Mouse (Mus musculus) embryonic facial prominence, embryonic 13.5 days (tissue): ENCODE results near the gene Gm2a. TPM values are rescaled to one million over a fixed set of nuclear protein-coding genes. Genes with fewer than 3 reads are reported as not detected.

ENCODE experiments used
- ATAC-seq: fragments of 200-750 bp; cut with Nextera tagmentation; 2 replicates; pipeline ENCODE4 v1.8.0; 2017; ENCODE audit warnings: low read depth; ENCODE audit not compliant: insufficient number of reproducible peaks, insufficient read depth, low FRiP score, low TSS enrichment
- H3K27ac ChIP-seq: fragments of 300-500 bp; sonication (generic); 2 replicates; pipeline ENCODE4 v1.5.1; 2015; ENCODE audit warnings: moderate library complexity, mild to moderate bottlenecking, inconsistent platforms
- H3K27me3 ChIP-seq: fragments of 300-500 bp; sonication (generic); 2 replicates; pipeline ENCODE4 v1.6.1; 2015; ENCODE audit warnings: mild to moderate bottlenecking, inconsistent platforms
- H3K36me3 ChIP-seq: fragments of 300-500 bp; sonication (generic); 2 replicates; pipeline ENCODE4 v1.6.1; 2015; ENCODE audit warnings: mild to moderate bottlenecking, inconsistent platforms
- H3K4me1 ChIP-seq: fragments of 300-500 bp; sonication (generic); 2 replicates; pipeline ENCODE4 v1.6.1; 2015; ENCODE audit warnings: inconsistent platforms
- H3K4me2 ChIP-seq: fragments of 300-500 bp; sonication (generic); 2 replicates; pipeline ENCODE4 v1.6.1; 2015; ENCODE audit warnings: moderate library complexity, mild to moderate bottlenecking, inconsistent platforms
- H3K4me3 ChIP-seq: fragments of 300-500 bp; sonication (generic); 2 replicates; pipeline ENCODE4 v1.5.1; 2015; ENCODE audit warnings: mild to moderate bottlenecking, inconsistent platforms
- H3K9ac ChIP-seq: fragments of 300-500 bp; sonication (generic); 2 replicates; pipeline ENCODE4 v1.6.1; 2015; ENCODE audit warnings: mild to moderate bottlenecking, inconsistent platforms
- H3K9me3 ChIP-seq: fragments of 300-500 bp; sonication (generic); 2 replicates; pipeline ENCODE4 v1.6.1; 2016; ENCODE audit warnings: inconsistent platforms
- WGBS: fragments of 180-500 bp; shearing (Covaris S2); methylation state at CpG from one replicate; pipeline ENCODE4 v1.1.7; 2015; ENCODE audit warnings: mixed read lengths; 5-methylcytosine and 5-hydroxymethylcytosine counted together
- polyA plus RNA-seq: library from polyadenylated mRNA; unstranded; fragments of >200 nt; fragmentation: Nextera tagmentation; extraction: Ambion mirVana; gene quantifications from 2 replicates; pipeline ENCODE4 v1.2.1, GENCODE M21; 2015

The Gm2a gene
- polyA plus RNA-seq, 1 experiment from 2014 or later, result 15.4 TPM

- H3K4me3 ChIP-seq, result no peak overlapping the region
- H3K27me3 ChIP-seq, result no peaks in the 10 kb centered on the region
- no peaks in the 10 kb centered on the region for H3K4me1 ChIP-seq
- no peak overlapping the region for H3K4me2 ChIP-seq
- H3K27ac ChIP-seq, result no peak overlapping the region
- no peak overlapping the region for H3K9ac ChIP-seq
- 96% methylated on average over 1 of the region's 1 CpGs for WGBS
- no peaks in the 10 kb centered on the region for H3K36me3 ChIP-seq
- H3K9me3 ChIP-seq, result no peaks in the 10 kb centered on the region
- no peak for ATAC-seq
These were observed 36.5 kb downstream of the Gm2a start for GRCm38 (mm10) chr11:55134407-55134806.

GRCm38 (mm10) chr11:55134871-55135270, 37.0 kb downstream of the Gm2a start:
- H3K4me2 ChIP-seq, result no peak overlapping the region
- 85% methylated on average over 5 of the region's 5 CpGs for whole genome bisulfite sequencing
- H3K9ac ChIP-seq, result no peak overlapping the region
- ATAC-seq, result no peak
- H3K4me3 ChIP-seq, result no peak overlapping the region
- no peaks in the 10 kb centered on the region for H3K27me3 ChIP-seq
- no peaks in the 10 kb centered on the region for H3K36me3 ChIP-seq
- no peaks in the 10 kb centered on the region for H3K4me1 ChIP-seq
- no peak overlapping the region for H3K27ac ChIP-seq
- no peaks in the 10 kb centered on the region for H3K9me3 ChIP-seq

- H3K4me1 ChIP-seq, result no peaks in the 10 kb centered on the region
- H3K4me2 ChIP-seq, result no peak overlapping the region
- 59% methylated on average over 15 of the region's 15 CpGs for WGBS
- no peak for ATAC-seq
- no peaks in the 10 kb centered on the region for H3K9me3 ChIP-seq
- no peak overlapping the region for H3K9ac ChIP-seq
- H3K36me3 ChIP-seq, result no peaks in the 10 kb centered on the region
- no peak overlapping the region for H3K27ac ChIP-seq
- no peaks in the 10 kb centered on the region for H3K27me3 ChIP-seq
- no peak overlapping the region for H3K4me3 ChIP-seq
These were observed 39.0 kb downstream of the Gm2a start for GRCm38 (mm10) chr11:55136770-55137547.

- H3K9ac ChIP-seq, result no peak overlapping the region
- H3K9me3 ChIP-seq, result no peaks in the 10 kb centered on the region
- no peaks in the 10 kb centered on the region for H3K36me3 ChIP-seq
- H3K27ac ChIP-seq, result no peak overlapping the region
- H3K4me3 ChIP-seq, result no peak overlapping the region
- H3K27me3 ChIP-seq, result no peaks in the 10 kb centered on the region
- no peaks in the 10 kb centered on the region for H3K4me1 ChIP-seq
- H3K4me2 ChIP-seq, result no peak overlapping the region
- ATAC-seq, result no peak
These were observed 39.7 kb downstream of the Gm2a start for GRCm38 (mm10) chr11:55137646-55138045.

- ATAC-seq, result no peak
- H3K27me3 ChIP-seq, result no peaks in the 10 kb centered on the region
- no peak overlapping the region for H3K27ac ChIP-seq
- H3K4me2 ChIP-seq, result no peak overlapping the region
- WGBS, result 81% methylated on average over 4 of the region's 4 CpGs
- H3K4me3 ChIP-seq, result no peak overlapping the region
- no peak overlapping the region for H3K9ac ChIP-seq
- no peaks in the 10 kb centered on the region for H3K36me3 ChIP-seq
- H3K9me3 ChIP-seq, result no peaks in the 10 kb centered on the region
- H3K4me1 ChIP-seq, result no peaks in the 10 kb centered on the region
These were observed 43.6 kb downstream of the Gm2a start for GRCm38 (mm10) chr11:55141502-55141901.

GRCm38 (mm10) chr11:55144011-55144410, 46.1 kb downstream of the Gm2a start:
- Histone ChIP-seq H3K27ac (no peak overlapping the region), H3K9ac (no peak overlapping the region), H3K27me3 (no peaks in the 10 kb centered on the region), H3K4me1 (no peaks in the 10 kb centered on the region), H3K9me3 (no peaks in the 10 kb centered on the region), H3K4me3 (no peak overlapping the region), H3K36me3 (no peaks in the 10 kb centered on the region), H3K4me2 (no peak overlapping the region)
- no peak for ATAC-seq
- 83% methylated on average over 5 of the region's 5 CpGs for WGBS

DNA sequence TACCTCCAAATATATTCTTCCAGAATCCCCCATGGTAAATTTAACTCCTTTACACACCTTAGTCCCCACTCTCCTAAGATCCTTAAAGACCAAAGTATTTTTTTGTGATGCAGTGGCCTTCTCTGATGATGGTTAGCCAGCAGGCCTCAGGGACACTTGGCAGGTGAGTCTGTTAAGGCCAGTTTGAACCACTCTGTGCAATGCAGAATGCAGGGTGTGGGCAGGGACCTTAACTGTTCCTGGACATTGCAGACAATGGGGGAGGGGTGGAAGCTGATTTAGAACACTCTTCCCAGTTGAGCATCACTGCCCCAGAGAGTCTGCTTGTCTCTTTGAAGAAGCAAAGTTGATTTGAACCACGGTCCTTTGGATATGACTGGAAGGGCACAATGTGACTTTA, 48.9 kb downstream of the Gm2a start:
- WGBS, result 70% methylated on average over 1 of the region's 1 CpGs
- H3K27ac ChIP-seq, result no peak overlapping the region
- no peaks in the 10 kb centered on the region for H3K36me3 ChIP-seq
- no peaks in the 10 kb centered on the region for H3K27me3 ChIP-seq
- H3K4me3 ChIP-seq, result no peak overlapping the region
- no peak for ATAC-seq
- no peaks in the 10 kb centered on the region for H3K4me1 ChIP-seq
- H3K9ac ChIP-seq, result no peak overlapping the region
- H3K9me3 ChIP-seq, result no peaks in the 10 kb centered on the region
- H3K4me2 ChIP-seq, result no peak overlapping the region

GRCm38 (mm10) chr11:55147423-55147822, 49.5 kb downstream of the Gm2a start:
- ATAC-seq, result no peak
- Histone ChIP-seq H3K36me3 (no peaks in the 10 kb centered on the region), H3K27ac (no peak overlapping the region), H3K27me3 (no peaks in the 10 kb centered on the region), H3K4me1 (no peaks in the 10 kb centered on the region), H3K4me3 (no peak overlapping the region), H3K9me3 (no peaks in the 10 kb centered on the region), H3K9ac (no peak overlapping the region), H3K4me2 (no peak overlapping the region)
- WGBS, result 71% methylated on average over 6 of the region's 6 CpGs

GRCm38 (mm10) chr11:55148461-55148860, 50.5 kb downstream of the Gm2a start:
- no peaks in the 10 kb centered on the region for H3K9me3 ChIP-seq
- no peaks in the 10 kb centered on the region for H3K27me3 ChIP-seq
- 78% methylated on average over 4 of the region's 4 CpGs for WGBS
- no peak overlapping the region for H3K27ac ChIP-seq
- no peak overlapping the region for H3K9ac ChIP-seq
- no peak overlapping the region for H3K4me3 ChIP-seq
- H3K4me2 ChIP-seq, result no peak overlapping the region
- no peak for ATAC-seq
- H3K4me1 ChIP-seq, result no peaks in the 10 kb centered on the region
- no peaks in the 10 kb centered on the region for H3K36me3 ChIP-seq

DNA sequence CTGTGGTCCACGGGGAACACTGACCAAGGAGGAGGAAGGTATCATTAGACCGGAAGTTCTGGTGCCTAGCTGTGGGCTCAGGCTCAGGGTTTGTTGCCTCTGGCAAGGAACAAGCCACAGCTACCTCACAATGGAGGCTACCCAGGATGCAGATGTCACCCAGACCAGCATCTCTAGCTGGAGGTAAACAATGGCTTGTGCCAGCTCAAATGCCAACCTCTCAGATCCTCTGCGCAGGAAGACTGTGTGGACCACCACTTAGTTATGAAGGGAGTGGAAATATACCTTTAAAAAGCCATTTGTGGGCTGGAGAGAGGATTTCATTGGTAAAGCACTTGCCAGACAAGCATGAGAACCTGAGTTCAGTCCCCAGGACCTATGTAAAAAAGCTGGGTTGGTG, 53.7 kb downstream of the Gm2a start, which contains the start of gene Slc36a3:
Gene Slc36a3, minus strand, starts transcription at position 101 of the 400 bp plus-strand sequence.
- H3K9me3 ChIP-seq, result no peaks in the 10 kb centered on the region
- no peaks in the 10 kb centered on the region for H3K4me1 ChIP-seq
- H3K36me3 ChIP-seq, result no peaks in the 10 kb centered on the region
- no peak within 1 kb of the TSS for H3K9ac ChIP-seq
- ATAC-seq, result no peak
- no peak within 1 kb of the TSS for H3K4me3 ChIP-seq
- no peaks in the 10 kb centered on the region for H3K27me3 ChIP-seq
- H3K4me2 ChIP-seq, result no peak within 1 kb of the TSS
- WGBS, result 70% methylated on average over 3 of the region's 3 CpGs
- no peak within 1 kb of the TSS for H3K27ac ChIP-seq

GRCm38 (mm10) chr11:55154398-55155069, 56.6 kb downstream of the Gm2a start:
- Histone ChIP-seq H3K9ac (no peak overlapping the region), H3K4me1 (no peaks in the 10 kb centered on the region), H3K27me3 (no peaks in the 10 kb centered on the region), H3K27ac (no peak overlapping the region), H3K36me3 (no peaks in the 10 kb centered on the region), H3K4me2 (no peak overlapping the region), H3K4me3 (no peak overlapping the region), H3K9me3 (no peaks in the 10 kb centered on the region)
- no peak for ATAC-seq
- 54% methylated on average over 3 of the region's 3 CpGs for WGBS

DNA sequence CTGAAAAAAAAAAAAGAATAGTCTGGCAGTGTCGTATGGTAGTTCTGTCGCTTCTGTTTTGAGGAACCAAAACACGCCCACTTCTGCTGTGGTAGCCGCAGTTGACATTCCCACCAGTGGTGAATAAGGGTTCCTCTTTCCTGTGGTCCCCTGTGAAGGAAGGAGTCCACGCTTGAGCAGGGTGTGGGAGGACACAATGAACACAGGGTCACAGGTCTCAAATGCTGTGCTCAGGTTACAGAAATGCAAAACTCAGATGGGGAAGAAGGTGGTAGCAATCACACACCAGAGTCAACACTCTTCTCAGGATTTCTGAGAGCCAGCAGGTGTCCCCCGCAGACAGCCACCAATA, 57.1 kb downstream of the Gm2a start:
- no peaks in the 10 kb centered on the region for H3K4me1 ChIP-seq
- H3K9ac ChIP-seq, result no peak overlapping the region
- H3K9me3 ChIP-seq, result no peaks in the 10 kb centered on the region
- H3K27ac ChIP-seq, result no peak overlapping the region
- no peaks in the 10 kb centered on the region for H3K27me3 ChIP-seq
- no peak overlapping the region for H3K4me2 ChIP-seq
- no peaks in the 10 kb centered on the region for H3K36me3 ChIP-seq
- 74% methylated on average over 6 of the region's 6 CpGs for WGBS
- H3K4me3 ChIP-seq, result no peak overlapping the region
- no peak for ATAC-seq
